In genomic region chr3:145463731-145464130, GRCm38 (mm10) we compare ENCODE assay signal across 19 mouse cellular contexts.
DNase-seq lines count a peak whose midpoint lies in the region; ATAC-seq and TF ChIP-seq lines count a peak whose summit lies in the region.
"Had no signal": no experiment of that assay in that cellular context is flagged by ENCODE, and none has a peak within 500 bp of the region (broad histone marks: within the 10 kb centered on the region; RNA-seq: fewer than 3 reads in every experiment).

No protein-coding gene starts in this region.

- H3K27me3 ChIP-seq in hindbrain, embryonic 10.5 days (ENCODE audit: insufficient read depth, poor library complexity, severe bottlenecking), result no peaks in the 10 kb centered on the region
- H3K27me3 ChIP-seq in hindbrain, embryonic 16.5 days (replicated peaks; ENCODE audit: control insufficient read depth, insufficient read depth, low read length), result no peaks in the 10 kb centered on the region
- H3K27me3 ChIP-seq in midbrain, embryonic 12.5 days, result no peaks in the 10 kb centered on the region
- H3K27me3 ChIP-seq in midbrain, postnatal 0 days (ENCODE audit: insufficient read depth, low read length), result no peaks in the 10 kb centered on the region
- no peaks in the 10 kb centered on the region for H3K27me3 ChIP-seq in ES-Bruce4 (ENCODE audit: control insufficient read depth, insufficient read depth, low read length, poor library complexity, severe bottlenecking)
- H3K27me3 ChIP-seq in neural tube, embryonic 14.5 days (ENCODE audit: control insufficient read depth, insufficient read depth, low read length), result no peaks in the 10 kb centered on the region
- H3K27me3 ChIP-seq: embryonic facial prominence, embryonic 13.5 days had no signal

- no peaks in the 10 kb centered on the region for H3K36me3 ChIP-seq in hindbrain, embryonic 10.5 days
- H3K36me3 ChIP-seq in hindbrain, embryonic 16.5 days (ENCODE audit: control insufficient read depth, insufficient read depth, low read length), result no peaks in the 10 kb centered on the region
- H3K36me3 ChIP-seq in midbrain, embryonic 12.5 days, result no peaks in the 10 kb centered on the region
- H3K36me3 ChIP-seq in midbrain, postnatal 0 days (ENCODE audit: insufficient read depth, low read length), result no peaks in the 10 kb centered on the region
- H3K36me3 ChIP-seq in ES-Bruce4 (ENCODE audit: control insufficient read depth, insufficient read depth, low read length, poor library complexity, severe bottlenecking), result no peaks in the 10 kb centered on the region
- H3K36me3 ChIP-seq in neural tube, embryonic 14.5 days (ENCODE audit: control insufficient read depth, insufficient read depth, low read length), result no peaks in the 10 kb centered on the region
- H3K36me3 ChIP-seq: embryonic facial prominence, embryonic 13.5 days; G1E; heart, embryonic 13.5 days had no signal

- no peak for TF ChIP-seq POLR2A in ES-Bruce4 (IDR thresholded peaks at IDR 0.05; ENCODE audit: insufficient read depth, low read length)

- no peak overlapping the region for H3K9ac ChIP-seq in hindbrain, embryonic 16.5 days (ENCODE audit: low read depth, low read length)
- H3K9ac ChIP-seq in midbrain, embryonic 12.5 days (replicated peaks), result no peak overlapping the region
- no peak overlapping the region for H3K9ac ChIP-seq in midbrain, postnatal 0 days (replicated peaks; ENCODE audit: low read length, poor library complexity, severe bottlenecking)
- no peak overlapping the region for H3K9ac ChIP-seq in ES-Bruce4 (ENCODE audit: low read depth, poor library complexity, severe bottlenecking)
- H3K9ac ChIP-seq in neural tube, embryonic 14.5 days (replicated peaks; ENCODE audit: low read depth, low read length), result no peak overlapping the region
- H3K9ac ChIP-seq: embryonic facial prominence, embryonic 13.5 days; heart, embryonic 13.5 days had no signal

- 53% methylated on average over 2 of the region's 2 CpGs for WGBS in hindbrain, embryonic 10.5 days
- WGBS in hindbrain, embryonic 16.5 days, result 58% methylated on average over 2 of the region's 2 CpGs
- WGBS in midbrain, embryonic 12.5 days, result 72% methylated on average over 2 of the region's 2 CpGs
- WGBS in midbrain, postnatal 0 days, result 83% methylated on average over 2 of the region's 2 CpGs
- WGBS in neural tube, embryonic 14.5 days, result 40% methylated on average over 2 of the region's 2 CpGs

- DNase-seq in hindbrain, embryonic 10.5 days (ENCODE audit: low spot score), result no peak
- DNase-seq in midbrain, postnatal 0 days (ENCODE audit: low spot score), result no peak
- DNase-seq: adrenal gland, adult 8-10 months; adrenal gland, postnatal 36 days; cerebellum, adult 8-10 months; cerebellum, postnatal 14 days; embryo, embryonic 11 days; gastrocnemius, adult 2 months; gastrocnemius, postnatal 25 days; heart, postnatal 4 days had no signal

- no peaks in the 10 kb centered on the region for H3K9me3 ChIP-seq in hindbrain, embryonic 10.5 days
- no peaks in the 10 kb centered on the region for H3K9me3 ChIP-seq in hindbrain, embryonic 16.5 days (ENCODE audit: control insufficient read depth, low read length)
- H3K9me3 ChIP-seq in midbrain, embryonic 12.5 days, result no peaks in the 10 kb centered on the region
- no peaks in the 10 kb centered on the region for H3K9me3 ChIP-seq in midbrain, postnatal 0 days (ENCODE audit: low read length)
- no peaks in the 10 kb centered on the region for H3K9me3 ChIP-seq in ES-Bruce4 (replicated peaks; ENCODE audit: control insufficient read depth, insufficient read depth, low read length, poor library complexity, severe bottlenecking)
- no peaks in the 10 kb centered on the region for H3K9me3 ChIP-seq in neural tube, embryonic 14.5 days (ENCODE audit: control insufficient read depth, low read length)
- H3K9me3 ChIP-seq: embryonic facial prominence, embryonic 13.5 days; G1E; heart, embryonic 13.5 days had no signal

- no peak overlapping the region for H3K4me3 ChIP-seq in hindbrain, embryonic 10.5 days
- no peak overlapping the region for H3K4me3 ChIP-seq in hindbrain, embryonic 16.5 days (ENCODE audit: low read length)
- H3K4me3 ChIP-seq in midbrain, embryonic 12.5 days, result no peak overlapping the region
- no peak overlapping the region for H3K4me3 ChIP-seq in midbrain, postnatal 0 days (ENCODE audit: low read depth, low read length)
- no peak overlapping the region for H3K4me3 ChIP-seq in ES-Bruce4 (ENCODE audit: low read depth, low read length)
- no peak overlapping the region for H3K4me3 ChIP-seq in neural tube, embryonic 14.5 days (ENCODE audit: low read depth, low read length)
- H3K4me3 ChIP-seq: embryonic facial prominence, embryonic 13.5 days; gastrocnemius, adult 2 months; heart, embryonic 13.5 days had no signal

- no peak for ATAC-seq in hindbrain, embryonic 16.5 days
- 0 out of 2 replicates have a peak, but pooled peaks have one; percentile 34 for ATAC-seq in midbrain, embryonic 12.5 days (ENCODE audit: low FRiP score, low read depth)
- no peak for ATAC-seq in midbrain, postnatal 0 days (ENCODE audit: low FRiP score)
- ATAC-seq in neural tube, embryonic 14.5 days (ENCODE audit: low read depth), result peak; percentile 72; the same call in 1 of the 2 replicates
- ATAC-seq: forebrain, embryonic 14.5 days; intestine, postnatal 0 days had no signal

- no peak for TF ChIP-seq CTCF in midbrain, postnatal 0 days (IDR thresholded peaks at IDR 0.05)
- no peak for TF ChIP-seq CTCF in ES-Bruce4 (IDR thresholded peaks at IDR 0.05; ENCODE audit: low read depth, low read length)

- no peak overlapping the region for H3K4me2 ChIP-seq in hindbrain, embryonic 16.5 days (ENCODE audit: low read length)
- no peak overlapping the region for H3K4me2 ChIP-seq in midbrain, embryonic 12.5 days (replicated peaks)
- H3K4me2 ChIP-seq in midbrain, postnatal 0 days (ENCODE audit: low read depth, low read length, poor library complexity, severe bottlenecking), result no peak overlapping the region
- no peak overlapping the region for H3K4me2 ChIP-seq in neural tube, embryonic 14.5 days (ENCODE audit: low read depth, low read length)
- H3K4me2 ChIP-seq: embryonic facial prominence, embryonic 13.5 days; heart, embryonic 13.5 days had no signal

- TF ChIP-seq EP300 in ES-Bruce4 (IDR thresholded peaks at IDR 0.05; ENCODE audit: insufficient read depth, low read depth, low read length), result peak; percentile 68; the same call in 1 of the 2 replicates

- 0 out of 2 replicates have a peak overlapping the region, but pooled peaks have one; percentile 23 for H3K27ac ChIP-seq in hindbrain, embryonic 10.5 days
- no peak overlapping the region for H3K27ac ChIP-seq in hindbrain, embryonic 16.5 days (ENCODE audit: low read depth, low read length)
- H3K27ac ChIP-seq in midbrain, embryonic 12.5 days (replicated peaks), result no peak overlapping the region
- H3K27ac ChIP-seq in midbrain, postnatal 0 days (ENCODE audit: low read depth, low read length), result no peak overlapping the region
- H3K27ac ChIP-seq in ES-Bruce4 (ENCODE audit: insufficient read depth, low read length), result no peak overlapping the region
- no peak overlapping the region for H3K27ac ChIP-seq in neural tube, embryonic 14.5 days (ENCODE audit: low read depth, low read length)
- H3K27ac ChIP-seq: embryonic facial prominence, embryonic 13.5 days; gastrocnemius, adult 2 months; heart, embryonic 13.5 days had no signal

- no peaks in the 10 kb centered on the region for H3K4me1 ChIP-seq in hindbrain, embryonic 10.5 days (replicated peaks)
- no peaks in the 10 kb centered on the region for H3K4me1 ChIP-seq in hindbrain, embryonic 16.5 days (ENCODE audit: control insufficient read depth, insufficient read depth, low read depth, low read length)
- no peaks in the 10 kb centered on the region for H3K4me1 ChIP-seq in midbrain, embryonic 12.5 days
- no peaks in the 10 kb centered on the region for H3K4me1 ChIP-seq in midbrain, postnatal 0 days (ENCODE audit: insufficient read depth, low read length)
- no peaks in the 10 kb centered on the region for H3K4me1 ChIP-seq in ES-Bruce4 (ENCODE audit: control insufficient read depth, insufficient read depth, low read length)
- no peaks in the 10 kb centered on the region for H3K4me1 ChIP-seq in neural tube, embryonic 14.5 days (ENCODE audit: control insufficient read depth, insufficient read depth, low read length)

Comparison
In these comparisons a context has a peak if more than half of its experiments do, and no peak if none do; other contexts are left out.
1. ATAC-seq: peak in midbrain, embryonic 12.5 days (single experiment) and neural tube, embryonic 14.5 days (single experiment); none in hindbrain, embryonic 16.5 days (single experiment) and midbrain, postnatal 0 days (single experiment).